ENCODE assay signal across 9 mouse cellular contexts in genomic region chr8:45238282-45238681, GRCm38 (mm10). TPM values are rescaled to one million over a fixed set of nuclear protein-coding genes. Genes with fewer than 3 reads are reported as not detected.
DNase-seq lines count a peak whose midpoint lies in the region; ATAC-seq and TF ChIP-seq lines count a peak whose summit lies in the region.
"Had no signal": no experiment of that assay in that cellular context is flagged by ENCODE, and none has a peak within 500 bp of the region (broad histone marks: within the 10 kb centered on the region; RNA-seq: fewer than 3 reads in every experiment).

No protein-coding gene starts in this region.

- ATAC-seq in lung, embryonic 14.5 days (ENCODE audit: insufficient read depth) = peak; percentile 65; the same call in 1 of the 2 replicates
- ATAC-seq in kidney, embryonic 14.5 days (ENCODE audit: low FRiP score, low TSS enrichment) = peak; percentile 38; the same call in 1 of the 2 replicates
- ATAC-seq in megakaryocyte progenitor cell, adult 5-6 weeks (replicated peaks; ENCODE audit: poor library complexity) = peak; percentile 52; the same call in 1 of the 2 replicates

- no peaks in the 10 kb centered on the region for H3K36me3 ChIP-seq in lung, embryonic 14.5 days (ENCODE audit: insufficient read depth)
- no peaks in the 10 kb centered on the region for H3K36me3 ChIP-seq in kidney, embryonic 14.5 days (ENCODE audit: control insufficient read depth, insufficient read depth, low read length)
- H3K36me3 ChIP-seq: liver, embryonic 15.5 days had no signal

- 22% methylated on average over 3 of the region's 3 CpGs for WGBS in lung, embryonic 14.5 days
- 21% methylated on average over 3 of the region's 3 CpGs for WGBS in lung, adult 2 months
- WGBS in kidney, embryonic 14.5 days = 22% methylated on average over 3 of the region's 3 CpGs

- H3K27ac ChIP-seq in lung, embryonic 14.5 days (ENCODE audit: low read depth) = no peak overlapping the region
- no peak overlapping the region for H3K27ac ChIP-seq in kidney, embryonic 14.5 days (ENCODE audit: low read depth, low read length)
- H3K27ac ChIP-seq: liver, embryonic 15.5 days had no signal

- no peaks in the 10 kb centered on the region for H3K9me3 ChIP-seq in lung, embryonic 14.5 days (ENCODE audit: low read depth, low read length)
- no peaks in the 10 kb centered on the region for H3K9me3 ChIP-seq in kidney, embryonic 14.5 days (ENCODE audit: control insufficient read depth, low read length)
- H3K9me3 ChIP-seq: liver, embryonic 15.5 days had no signal

- DNase-seq in adrenal gland, postnatal 14 days = peak; percentile 16
- no peak for DNase-seq in adrenal gland, adult 8-10 months
- DNase-seq in lung, embryonic 14.5 days = peak; percentile 75
- no peak for DNase-seq in lung, adult 2 months
- peak; percentile 61 for DNase-seq in cerebellum, adult 9-10 months
- DNase-seq in thymus, postnatal 4 days = no peak

- H3K9ac ChIP-seq in lung, embryonic 14.5 days = no peak overlapping the region
- H3K9ac ChIP-seq in kidney, embryonic 14.5 days (ENCODE audit: low read depth, low read length) = no peak overlapping the region
- H3K9ac ChIP-seq: liver, embryonic 15.5 days had no signal

- H3K4me3 ChIP-seq in lung, embryonic 14.5 days (ENCODE audit: low read depth, low read length) = no peak overlapping the region
- H3K4me3 ChIP-seq in lung, adult 2 months (replicated peaks; ENCODE audit: extremely low read depth, low read depth, low read length) = no peak overlapping the region
- no peak overlapping the region for H3K4me3 ChIP-seq in kidney, embryonic 14.5 days (ENCODE audit: low read length)
- H3K4me3 ChIP-seq: liver, embryonic 15.5 days had no signal

- TF ChIP-seq POLR2A in lung, adult 2 months (IDR thresholded peaks at IDR 0.05; ENCODE audit: borderline replicate concordance, extremely low read depth, low read depth, low read length) = no peak

- peak; percentile 72 for TF ChIP-seq CTCF in lung, embryonic 14.5 days (IDR thresholded peaks at IDR 0.05; ENCODE audit: low read depth)
- TF ChIP-seq CTCF in lung, adult 2 months (IDR thresholded peaks at IDR 0.05; ENCODE audit: insufficient read depth, low read length) = no peak

- H3K27me3 ChIP-seq in lung, embryonic 14.5 days (ENCODE audit: insufficient read depth, low read length) = no peaks in the 10 kb centered on the region
- no peaks in the 10 kb centered on the region for H3K27me3 ChIP-seq in kidney, embryonic 14.5 days (ENCODE audit: control insufficient read depth, insufficient read depth, low read length)
- H3K27me3 ChIP-seq: liver, embryonic 15.5 days had no signal

- H3K4me2 ChIP-seq in lung, embryonic 14.5 days = no peak overlapping the region
- no peak overlapping the region for H3K4me2 ChIP-seq in kidney, embryonic 14.5 days (replicated peaks; ENCODE audit: low read depth, low read length)
- H3K4me2 ChIP-seq: liver, embryonic 15.5 days had no signal

- no peaks in the 10 kb centered on the region for H3K4me1 ChIP-seq in lung, embryonic 14.5 days (ENCODE audit: insufficient read depth)
- H3K4me1 ChIP-seq in lung, adult 2 months (ENCODE audit: control insufficient read depth, insufficient read depth, low read length) = no peaks in the 10 kb centered on the region
- H3K4me1 ChIP-seq in kidney, embryonic 14.5 days (ENCODE audit: control insufficient read depth, insufficient read depth, low read length) = no peaks in the 10 kb centered on the region

RNA-seq across cellular contexts. Expression of gene F11, which starts 23.5 kb away (rescaled TPM):
- total RNA-seq in adrenal gland, postnatal 14 days (2021) = 0.79 and 10.8 TPM in 2 replicates
- under 1 TPM in 1 of 4 experiments, not detected in 3; 0.12 TPM for total RNA-seq in adrenal gland, adult 8-10 months (2022)
- not detected in 2 replicates for polyA plus RNA-seq in lung, embryonic 14.5 days (2014; fragmentation: Nextera tagmentation; extraction: Ambion mirVana)
- polyA plus RNA-seq in lung, adult 2 months (2012; rRNA removed) = 0.05 and 0.29 TPM in 2 replicates
- not detected in 2 replicates for polyA plus RNA-seq in kidney, embryonic 14.5 days (2014; fragmentation: Nextera tagmentation; extraction: Ambion mirVana)
- not detected in 2 replicates for total RNA-seq in megakaryocyte progenitor cell, adult 5-6 weeks (2015)
- not detected in 2 replicates for total RNA-seq in megakaryocyte progenitor cell, adult 5-6 weeks (2017)

RNA-seq across cellular contexts. Expression of gene Klkb1, which starts 56.4 kb away (rescaled TPM):
- total RNA-seq in adrenal gland, postnatal 14 days (2021) = 0.45 and 9.4 TPM in 2 replicates
- total RNA-seq in adrenal gland, adult 8-10 months (2022) = under 1 TPM in 3 of 4 experiments, not detected in 1; 0.06 to 0.16 (median 0.07) TPM
- not detected in 2 replicates for polyA plus RNA-seq in lung, embryonic 14.5 days (2014; fragmentation: Nextera tagmentation; extraction: Ambion mirVana)
- polyA plus RNA-seq in lung, adult 2 months (2012; rRNA removed) = 0.16 and 0.19 TPM in 2 replicates
- 0.05 TPM in 1 of 2 replicates, not detected in the other for polyA plus RNA-seq in kidney, embryonic 14.5 days (2014; fragmentation: Nextera tagmentation; extraction: Ambion mirVana)
- not detected in 2 replicates for total RNA-seq in megakaryocyte progenitor cell, adult 5-6 weeks (2015)
- not detected in 2 replicates for total RNA-seq in megakaryocyte progenitor cell, adult 5-6 weeks (2017)

Comparison
In these comparisons a context has a peak if more than half of its experiments do, and no peak if none do; other contexts are left out.
1. DNase-seq: peak in adrenal gland, postnatal 14 days (single experiment), lung, embryonic 14.5 days (single experiment) and cerebellum, adult 9-10 months (single experiment); none in adrenal gland, adult 8-10 months (single experiment), lung, adult 2 months (single experiment) and thymus, postnatal 4 days (single experiment).
2. Peak in every context shown above with its lines, with median percentiles within 50 percentile points of each other: ATAC-seq.